In genomic region chr3:101902344-101902743, GRCm38 (mm10) we compare ENCODE assay signal across 22 mouse cellular contexts. TPM values are rescaled to one million over a fixed set of nuclear protein-coding genes. Genes with fewer than 3 reads are reported as not detected.
DNase-seq lines count a peak whose midpoint lies in the region; ATAC-seq and TF ChIP-seq lines count a peak whose summit lies in the region.
"Had no signal": no experiment of that assay in that cellular context is flagged by ENCODE, and none has a peak within 500 bp of the region (broad histone marks: within the 10 kb centered on the region; RNA-seq: fewer than 3 reads in every experiment).

No protein-coding gene starts in this region.

- H3K4me3 ChIP-seq in forebrain, postnatal 0 days (ENCODE audit: low read depth, low read length): no peak overlapping the region
- no peak overlapping the region for H3K4me3 ChIP-seq in forebrain, embryonic 10.5 days
- no peak overlapping the region for H3K4me3 ChIP-seq in heart, embryonic 15.5 days
- H3K4me3 ChIP-seq in lung, embryonic 15.5 days: no peak overlapping the region
- H3K4me3 ChIP-seq: hindbrain, embryonic 15.5 days; intestine, embryonic 15.5 days; layer of hippocampus, adult 2 months; megakaryocyte, embryonic 14.5 days; neural tube, embryonic 13.5 days had no signal

- no peaks in the 10 kb centered on the region for H3K27me3 ChIP-seq in forebrain, postnatal 0 days (ENCODE audit: insufficient read depth, low read length)
- H3K27me3 ChIP-seq in forebrain, embryonic 10.5 days (ENCODE audit: poor library complexity, severe bottlenecking): no peaks in the 10 kb centered on the region
- H3K27me3 ChIP-seq in heart, embryonic 15.5 days: no peaks in the 10 kb centered on the region
- no peaks in the 10 kb centered on the region for H3K27me3 ChIP-seq in lung, embryonic 15.5 days
- H3K27me3 ChIP-seq: hindbrain, embryonic 15.5 days; intestine, embryonic 15.5 days; megakaryocyte, embryonic 14.5 days; neural tube, embryonic 13.5 days had no signal

- no peak overlapping the region for H3K9ac ChIP-seq in forebrain, postnatal 0 days
- no peak overlapping the region for H3K9ac ChIP-seq in heart, embryonic 15.5 days
- no peak overlapping the region for H3K9ac ChIP-seq in lung, embryonic 15.5 days
- H3K9ac ChIP-seq: hindbrain, embryonic 15.5 days; intestine, embryonic 15.5 days; neural tube, embryonic 13.5 days had no signal

- 54% methylated on average over 7 of the region's 7 CpGs for WGBS in forebrain, postnatal 0 days
- 75% methylated on average over 7 of the region's 7 CpGs for WGBS in forebrain, embryonic 10.5 days
- 31% methylated on average over 7 of the region's 7 CpGs for WGBS in heart, embryonic 15.5 days
- 42% methylated on average over 7 of the region's 7 CpGs for WGBS in lung, embryonic 15.5 days

- H3K27ac ChIP-seq in forebrain, postnatal 0 days (ENCODE audit: low read depth, low read length): no peak overlapping the region
- H3K27ac ChIP-seq in forebrain, embryonic 10.5 days: no peak overlapping the region
- H3K27ac ChIP-seq in heart, embryonic 15.5 days: peak overlapping the region; percentile 59
- peak overlapping the region; percentile 38 for H3K27ac ChIP-seq in lung, embryonic 15.5 days
- H3K27ac ChIP-seq: hindbrain, embryonic 15.5 days; intestine, embryonic 15.5 days; layer of hippocampus, adult 2 months; neural tube, embryonic 13.5 days had no signal

- no peaks in the 10 kb centered on the region; the same call in 1 of the 2 replicates for H3K36me3 ChIP-seq in forebrain, postnatal 0 days (ENCODE audit: insufficient read depth)
- H3K36me3 ChIP-seq in forebrain, embryonic 10.5 days (replicated peaks): no peaks in the 10 kb centered on the region
- no peaks in the 10 kb centered on the region for H3K36me3 ChIP-seq in heart, embryonic 15.5 days
- H3K36me3 ChIP-seq in lung, embryonic 15.5 days: no peaks in the 10 kb centered on the region
- H3K36me3 ChIP-seq: hindbrain, embryonic 15.5 days; intestine, embryonic 15.5 days; neural tube, embryonic 13.5 days had no signal

- no peak for TF ChIP-seq CTCF in forebrain, postnatal 0 days (IDR thresholded peaks at IDR 0.05; ENCODE audit: low read depth)

- no peak overlapping the region for H3K4me2 ChIP-seq in forebrain, postnatal 0 days (ENCODE audit: low read depth)
- 0 out of 2 replicates have a peak overlapping the region, but pooled peaks have one; percentile 0 for H3K4me2 ChIP-seq in heart, embryonic 15.5 days
- H3K4me2 ChIP-seq in lung, embryonic 15.5 days: no peak overlapping the region
- H3K4me2 ChIP-seq: hindbrain, embryonic 15.5 days; intestine, embryonic 15.5 days; neural tube, embryonic 13.5 days had no signal

- peak; percentile 56; the same call in 1 of the 2 replicates for ATAC-seq in forebrain, postnatal 0 days
- peak; percentile 58; the same call in 1 of the 2 replicates for ATAC-seq in heart, embryonic 15.5 days (replicated peaks; ENCODE audit: insufficient number of reproducible peaks, insufficient read depth, low FRiP score, low read depth)
- no peak for ATAC-seq in lung, embryonic 15.5 days (ENCODE audit: borderline replicate concordance, extremely low read depth, low FRiP score, low TSS enrichment)
- ATAC-seq: intestine, embryonic 15.5 days had no signal

- H3K9me3 ChIP-seq in forebrain, postnatal 0 days (ENCODE audit: low read length): no peaks in the 10 kb centered on the region
- H3K9me3 ChIP-seq in forebrain, embryonic 10.5 days: no peaks in the 10 kb centered on the region
- no peaks in the 10 kb centered on the region for H3K9me3 ChIP-seq in heart, embryonic 15.5 days (replicated peaks)
- no peaks in the 10 kb centered on the region for H3K9me3 ChIP-seq in lung, embryonic 15.5 days
- H3K9me3 ChIP-seq: hindbrain, embryonic 15.5 days; intestine, embryonic 15.5 days; megakaryocyte, embryonic 14.5 days; neural tube, embryonic 13.5 days had no signal

- no peaks in the 10 kb centered on the region for H3K4me1 ChIP-seq in forebrain, postnatal 0 days (ENCODE audit: insufficient read depth)
- peaks cover 17% of the 10 kb centered on the region for H3K4me1 ChIP-seq in forebrain, embryonic 10.5 days
- peaks cover 33% of the 10 kb centered on the region for H3K4me1 ChIP-seq in heart, embryonic 15.5 days (replicated peaks)
- peaks cover 21% of the 10 kb centered on the region; the same call in 1 of the 2 replicates for H3K4me1 ChIP-seq in lung, embryonic 15.5 days
- H3K4me1 ChIP-seq: intestine, embryonic 15.5 days had no signal

- DNase-seq in forebrain, postnatal 0 days: peak; percentile 26
- no peak for DNase-seq in forebrain, embryonic 10.5 days (ENCODE audit: extremely low spot score, low spot score)
- no peak for DNase-seq in heart, adult 18-20 months
- DNase-seq in lung, postnatal 10 days: no peak
- DNase-seq in lung, postnatal 25 days (ENCODE audit: low spot score): peak; percentile 34
- DNase-seq in adrenal gland, postnatal 10 days: no peak
- DNase-seq: adrenal gland, postnatal 36 days; B cell, adult 2 months; cerebellum, adult 18-20 months; cerebellum, postnatal 36 days; gastrocnemius, postnatal 10 days; liver; midbrain, embryonic 14.5 days; thymus, adult 18-20 months; thymus, postnatal 4 days had no signal

RNA-seq across cellular contexts. Expression of gene Slc22a15, which starts 21.9 kb away (rescaled TPM):
- total RNA-seq in forebrain, postnatal 0 days (2014; rRNA removed): 8.9 and 9.8 TPM in 2 replicates
- 3.6 and 5.3 TPM in 2 replicates for polyA plus RNA-seq in forebrain, postnatal 0 days (2015; fragmentation: Nextera tagmentation; extraction: Ambion mirVana)
- 2.6 and 3.7 TPM in 2 replicates for polyA plus RNA-seq in forebrain, embryonic 10.5 days (2016; fragmentation: Nextera tagmentation; extraction: Ambion mirVana)
- polyA plus RNA-seq in heart, embryonic 15.5 days (2015; fragmentation: Nextera tagmentation; extraction: Ambion mirVana): 4.1 and 4.4 TPM in 2 replicates
- total RNA-seq in heart, adult 18-20 months (2021): 1 to 10 TPM; 1.4 to 2.9 TPM
- 4.2 and 4.6 TPM in 2 replicates for polyA plus RNA-seq in lung, embryonic 15.5 days (2015; fragmentation: Nextera tagmentation; extraction: Ambion mirVana)
- 1 to 10 TPM; 6.4 to 7.6 TPM for total RNA-seq in adrenal gland, postnatal 10 days (2021)

RNA-seq across cellular contexts. Expression of gene Mab21l3, which starts 53.6 kb away (rescaled TPM):
- total RNA-seq in forebrain, postnatal 0 days (2014; rRNA removed): 0.15 TPM in 1 of 2 replicates, not detected in the other
- 0.07 and 0.09 TPM in 2 replicates for polyA plus RNA-seq in forebrain, postnatal 0 days (2015; fragmentation: Nextera tagmentation; extraction: Ambion mirVana)
- polyA plus RNA-seq in forebrain, embryonic 10.5 days (2016; fragmentation: Nextera tagmentation; extraction: Ambion mirVana): 0.85 and 1.1 TPM in 2 replicates
- 0.14 and 0.39 TPM in 2 replicates for polyA plus RNA-seq in heart, embryonic 15.5 days (2015; fragmentation: Nextera tagmentation; extraction: Ambion mirVana)
- under 1 TPM in 1 of 2 experiments, not detected in 1; 0.13 TPM for total RNA-seq in heart, adult 18-20 months (2021)
- 0.55 and 0.69 TPM in 2 replicates for polyA plus RNA-seq in lung, embryonic 15.5 days (2015; fragmentation: Nextera tagmentation; extraction: Ambion mirVana)
- under 1 TPM; 0.24 to 0.48 TPM for total RNA-seq in adrenal gland, postnatal 10 days (2021)
- polyA plus RNA-seq: midbrain, embryonic 14.5 days had no signal

Comparison
In these comparisons a context has a peak if more than half of its experiments do, and no peak if none do; other contexts are left out.
1. DNase-seq: peak in forebrain, postnatal 0 days (single experiment) and lung, postnatal 25 days (single experiment); none in forebrain, embryonic 10.5 days (single experiment), heart, adult 18-20 months (0 of 2), lung, postnatal 10 days (single experiment) and adrenal gland, postnatal 10 days (single experiment).
2. H3K27ac ChIP-seq: peak in heart, embryonic 15.5 days (single experiment) and lung, embryonic 15.5 days (single experiment); none in forebrain, postnatal 0 days (single experiment) and forebrain, embryonic 10.5 days (single experiment).